Mouse (Mus musculus) gastrocnemius, adult 2 months (tissue): ENCODE data around the gene Emp2. TPM values are rescaled to one million over a fixed set of nuclear protein-coding genes. Genes with fewer than 3 reads are reported as not detected.
A peak's percentile ranks its signal among the peaks of the same experiment; 100 is the strongest.

ENCODE experiments used
- DNase-seq: peaks from one replicate; pipeline ENCODE4 v3.0.0; 2022
- H3K27ac ChIP-seq: fragments of 200-600 bp; 2 replicates; pipeline ENCODE4 v1.8.1; 2022; ENCODE audit warnings: mild to moderate bottlenecking
- H3K4me3 ChIP-seq: fragments of 200-600 bp; 2 replicates; pipeline ENCODE4 v1.8.1; 2022; ENCODE audit warnings: mild to moderate bottlenecking, moderate library complexity
- CTCF ChIP-seq: fragments of 200-600 bp; IDR thresholded peaks from 2 replicates; pipeline ENCODE4 v1.8.1; 2022; ENCODE audit warnings: antibody characterized with exemption, mild to moderate bottlenecking, moderate library complexity
- intact Hi-C: fragments of 180-260 bp; cut with DNase I; formaldehyde crosslinking; loops from one replicate; pipeline ENCODE4 v1.15.1; 2025
- total RNA-seq, 2 experiments: library from RNA; stranded (reverse); gene quantifications; 2 replicates each; pipeline ENCODE4 v1.2.3; 2021

The Emp2 gene
- total RNA-seq, 2 experiments from 2014 or later, result 4.2 to 6.7 TPM

GRCm38 (mm10) chr16:10311086-10311485 lies 2.7 kb downstream of the Emp2 start:
- DNase-seq, result peak; percentile 51
- Histone ChIP-seq H3K4me3 (0 out of 2 replicates have a peak overlapping the region, but pooled peaks have one; percentile 15), H3K27ac (peak overlapping the region; percentile 53)
- no peak for TF ChIP-seq CTCF
- intact Hi-C loops, result no loop called here

GRCm38 (mm10) chr16:10310507-10310906 lies 3.3 kb downstream of the Emp2 start:
- DNase-seq, result no peak

GRCm38 (mm10) chr16:10307351-10307750 lies 6.4 kb downstream of the Emp2 start:
- Histone ChIP-seq H3K27ac (no peak overlapping the region), H3K4me3 (no peak overlapping the region)
- TF ChIP-seq CTCF, result no peak
- intact Hi-C loops, result no loop called here
- DNase-seq, result no peak

More at GRCm38 (mm10) chr16:10310507-10310906, 3.3 kb downstream of the Emp2 start:
- intact Hi-C loops, result no loop called here
- no peak for TF ChIP-seq CTCF
- Histone ChIP-seq H3K27ac (peak overlapping the region; percentile 53; the same call in 1 of the 2 replicates), H3K4me3 (no peak overlapping the region)

- no peak for DNase-seq
- intact Hi-C loops, result no loop called here
- Histone ChIP-seq H3K27ac (no peak overlapping the region), H3K4me3 (no peak overlapping the region)
- no peak for TF ChIP-seq CTCF
Observed at GRCm38 (mm10) chr16:10306101-10306500, 7.7 kb downstream of the Emp2 start.

- H3K4me3 ChIP-seq, result no peak overlapping the region
- DNase-seq, result no peak
Observed at GRCm38 (mm10) chr16:10301337-10301736, 12.4 kb downstream of the Emp2 start.

GRCm38 (mm10) chr16:10300231-10301186 lies 13.3 kb downstream of the Emp2 start:
- intact Hi-C loops, result no loop called here

More at GRCm38 (mm10) chr16:10301337-10301736, 12.4 kb downstream of the Emp2 start:
- no peak overlapping the region for H3K27ac ChIP-seq
- intact Hi-C loops, result no loop called here
- no peak for TF ChIP-seq CTCF

GRCm38 (mm10) chr16:10299637-10300036 lies 14.1 kb downstream of the Emp2 start:
- intact Hi-C loops, result no loop called here
- no peak for DNase-seq
- no peak overlapping the region for H3K27ac ChIP-seq

More at GRCm38 (mm10) chr16:10300231-10301186, 13.3 kb downstream of the Emp2 start:
- Histone ChIP-seq H3K4me3 (no peak overlapping the region), H3K27ac (no peak overlapping the region)
- no peak for DNase-seq
- no peak for TF ChIP-seq CTCF

GRCm38 (mm10) chr16:10297696-10298644 lies 15.8 kb downstream of the Emp2 start:
- Histone ChIP-seq H3K4me3 (no peak overlapping the region), H3K27ac (peak overlapping the region; percentile 43)
- intact Hi-C loops, result no loop called here
- no peak for TF ChIP-seq CTCF
- peak; percentile 35 for DNase-seq

More at GRCm38 (mm10) chr16:10299637-10300036, 14.1 kb downstream of the Emp2 start:
- TF ChIP-seq CTCF, result no peak
- H3K4me3 ChIP-seq, result no peak overlapping the region

GRCm38 (mm10) chr16:10288115-10288514 lies 25.7 kb downstream of the Emp2 start:
- DNase-seq, result no peak
- no peak for TF ChIP-seq CTCF
- no peak overlapping the region for H3K4me3 ChIP-seq
- H3K27ac ChIP-seq, result no peak overlapping the region
- intact Hi-C loops, result no loop called here

- no peak for TF ChIP-seq CTCF
- Histone ChIP-seq H3K4me3 (no peak overlapping the region), H3K27ac (no peak overlapping the region)
- no peak for DNase-seq
- intact Hi-C loops, result no loop called here
Observed at GRCm38 (mm10) chr16:10286513-10287268, 27.1 kb downstream of the Emp2 start.

- Histone ChIP-seq H3K4me3 (no peak overlapping the region), H3K27ac (no peak overlapping the region)
- TF ChIP-seq CTCF, result no peak
- intact Hi-C loops, result no loop called here
- DNase-seq, result no peak
Observed at GRCm38 (mm10) chr16:10281890-10282289, 31.9 kb downstream of the Emp2 start.
